ENCODE assay signal across 23 mouse cellular contexts in the genomic region with DNA sequence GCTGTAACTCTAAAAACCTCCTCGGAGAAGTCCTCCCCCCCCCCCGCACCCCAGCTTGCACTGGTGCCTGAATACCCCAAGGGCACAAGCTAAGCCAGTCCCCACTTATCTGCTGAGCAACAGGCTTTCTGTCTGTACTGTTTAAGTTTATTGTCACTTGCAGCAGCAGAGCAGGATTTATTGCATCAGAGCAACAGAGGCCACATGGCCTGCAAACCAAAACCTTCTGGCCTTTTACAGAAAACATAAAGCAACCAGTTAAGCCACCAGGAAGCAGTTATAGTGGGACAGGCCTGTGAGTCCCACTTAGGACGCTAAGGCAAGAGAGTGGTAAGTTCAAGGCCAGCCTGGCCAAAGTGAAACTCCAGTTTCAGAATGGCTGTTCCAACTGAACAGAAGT. TPM values are rescaled to one million over a fixed set of nuclear protein-coding genes. Genes with fewer than 3 reads are reported as not detected.
DNase-seq lines count a peak whose midpoint lies in the region; ATAC-seq lines count a peak whose summit lies in the region.
"Had no signal": no experiment of that assay in that cellular context is flagged by ENCODE, and none has a peak within 500 bp of the region (broad histone marks: within the 10 kb centered on the region; RNA-seq: fewer than 3 reads in every experiment).

No protein-coding gene starts in this region.

- peak; percentile 27 to 70 for DNase-seq in adrenal gland, adult (ENCODE audit: inconsistent age in 2 of 2, low spot score in 1 of 2)
- DNase-seq in adrenal gland, postnatal 4 days (ENCODE audit: low spot score in 2 of 2): no peak
- DNase-seq in 3T3-L1 (ENCODE audit: low read depth, low spot score): peak; percentile 27
- DNase-seq in adrenal gland, postnatal 36 days: peak; percentile 8 to 22
- peak; percentile 63 for DNase-seq in limb, embryonic 11.5 days (ENCODE audit: low spot score)
- no peak for DNase-seq in right cerebral cortex, postnatal 36 days (ENCODE audit: low spot score in 2 of 2)
- no peak for DNase-seq in hindbrain, embryonic 10.5 days (ENCODE audit: low spot score)
- no peak for DNase-seq in midbrain, embryonic 11.5 days (ENCODE audit: low spot score, missing footprints)
- DNase-seq: cerebellum, adult 18-20 months; cerebellum, postnatal 25 days; forebrain, postnatal 0 days; gastrocnemius, postnatal 10 days; heart, adult 11 months; heart, postnatal 14 days; lung, adult 2 months; lung, postnatal 36 days; right cerebral cortex, adult 18-20 months; thymus, postnatal 14 days had no signal

- 0 out of 2 replicates have a peak, but pooled peaks have one; percentile 39 for ATAC-seq in limb, embryonic 11.5 days (ENCODE audit: insufficient number of reproducible peaks, low FRiP score, low TSS enrichment, low read depth)
- no peak for ATAC-seq in midbrain, embryonic 11.5 days (ENCODE audit: low FRiP score)
- ATAC-seq: CD4-positive, CD25-positive, alpha-beta regulatory T cell, adult 4 months; forebrain, postnatal 0 days; intestine, embryonic 16.5 days had no signal

- no peak overlapping the region for H3K4me3 ChIP-seq in limb, embryonic 11.5 days (ENCODE audit: low read depth, low read length)
- H3K4me3 ChIP-seq in hindbrain, embryonic 10.5 days: no peak overlapping the region
- H3K4me3 ChIP-seq in midbrain, embryonic 11.5 days (ENCODE audit: low read depth, low read length): no peak overlapping the region
- H3K4me3 ChIP-seq: heart, embryonic 12.5 days; midbrain, embryonic 10.5 days had no signal

- H3K9ac ChIP-seq in limb, embryonic 11.5 days (ENCODE audit: low read length): no peak overlapping the region
- H3K9ac ChIP-seq in midbrain, embryonic 11.5 days (ENCODE audit: low read length): no peak overlapping the region
- H3K9ac ChIP-seq: forebrain, postnatal 0 days; heart, embryonic 12.5 days; hindbrain, embryonic 14.5 days had no signal

- no peak overlapping the region for H3K4me2 ChIP-seq in limb, embryonic 11.5 days (ENCODE audit: low read depth, severe bottlenecking)
- no peak overlapping the region for H3K4me2 ChIP-seq in midbrain, embryonic 11.5 days
- H3K4me2 ChIP-seq: heart, embryonic 12.5 days; hindbrain, embryonic 14.5 days had no signal

- 11% methylated on average over 3 of the region's 3 CpGs for WGBS in limb, embryonic 11.5 days
- 70% methylated on average over 3 of the region's 3 CpGs for WGBS in hindbrain, embryonic 10.5 days
- WGBS in midbrain, embryonic 11.5 days: 66% methylated on average over 3 of the region's 3 CpGs

- no peaks in the 10 kb centered on the region for H3K27me3 ChIP-seq in limb, embryonic 11.5 days (ENCODE audit: control insufficient read depth, insufficient read depth, low read length)
- H3K27me3 ChIP-seq in hindbrain, embryonic 10.5 days (ENCODE audit: insufficient read depth, poor library complexity, severe bottlenecking): no peaks in the 10 kb centered on the region
- H3K27me3 ChIP-seq in midbrain, embryonic 11.5 days (ENCODE audit: control insufficient read depth, insufficient read depth, low read length): no peaks in the 10 kb centered on the region
- H3K27me3 ChIP-seq: heart, embryonic 12.5 days had no signal

- peak overlapping the region; percentile 10; the same call in 1 of the 2 replicates for H3K27ac ChIP-seq in limb, embryonic 11.5 days (replicated peaks; ENCODE audit: low read depth, low read length)
- no peak overlapping the region for H3K27ac ChIP-seq in hindbrain, embryonic 10.5 days
- H3K27ac ChIP-seq in midbrain, embryonic 11.5 days (ENCODE audit: low read depth, low read length): no peak overlapping the region
- H3K27ac ChIP-seq: hindbrain, embryonic 14.5 days; midbrain, embryonic 10.5 days had no signal

- H3K36me3 ChIP-seq in limb, embryonic 11.5 days (ENCODE audit: control insufficient read depth, insufficient read depth, low read length): no peaks in the 10 kb centered on the region
- no peaks in the 10 kb centered on the region for H3K36me3 ChIP-seq in hindbrain, embryonic 10.5 days
- H3K36me3 ChIP-seq in midbrain, embryonic 11.5 days (ENCODE audit: control insufficient read depth, insufficient read depth, low read length): no peaks in the 10 kb centered on the region
- H3K36me3 ChIP-seq: heart, embryonic 12.5 days; midbrain, embryonic 10.5 days had no signal

- no peaks in the 10 kb centered on the region for H3K4me1 ChIP-seq in limb, embryonic 11.5 days (ENCODE audit: control insufficient read depth, insufficient read depth, low read length)
- no peaks in the 10 kb centered on the region for H3K4me1 ChIP-seq in hindbrain, embryonic 10.5 days (replicated peaks)
- no peaks in the 10 kb centered on the region for H3K4me1 ChIP-seq in midbrain, embryonic 11.5 days (ENCODE audit: control insufficient read depth, insufficient read depth, low read length)
- H3K4me1 ChIP-seq: midbrain, embryonic 10.5 days had no signal

- no peaks in the 10 kb centered on the region; the same call in 1 of the 2 replicates for H3K9me3 ChIP-seq in limb, embryonic 11.5 days (ENCODE audit: control insufficient read depth, low read length)
- H3K9me3 ChIP-seq in hindbrain, embryonic 10.5 days: no peaks in the 10 kb centered on the region
- H3K9me3 ChIP-seq in midbrain, embryonic 11.5 days (ENCODE audit: control insufficient read depth, low read length): no peaks in the 10 kb centered on the region
- H3K9me3 ChIP-seq: midbrain, embryonic 10.5 days had no signal

RNA-seq across cellular contexts. Expression of gene Ccdc130, which starts 38.2 kb away (rescaled TPM):
- 10 to 100 TPM; 20.8 to 22.4 TPM for total RNA-seq in adrenal gland, postnatal 4 days (2021)
- total RNA-seq in adrenal gland, postnatal 36 days (2021): 10 to 100 TPM; 20.2 to 23.0 TPM
- polyA plus RNA-seq in limb, embryonic 11.5 days (2014; fragmentation: Nextera tagmentation; extraction: Ambion mirVana): 19.9 and 21.6 TPM in 2 replicates
- 22.2 and 27.2 TPM in 2 replicates for polyA plus RNA-seq in hindbrain, embryonic 10.5 days (2016; fragmentation: Nextera tagmentation; extraction: Ambion mirVana)
- polyA plus RNA-seq in midbrain, embryonic 11.5 days (2014; fragmentation: Nextera tagmentation; extraction: Ambion mirVana): 22.2 and 23.3 TPM in 2 replicates

RNA-seq across cellular contexts. Expression of gene Mri1, which starts 51.2 kb away (rescaled TPM):
- total RNA-seq in adrenal gland, postnatal 4 days (2021): 10 to 100 TPM; 41.0 to 45.0 TPM
- 10 to 100 TPM; 29.0 to 45.3 TPM for total RNA-seq in adrenal gland, postnatal 36 days (2021)
- 56.0 and 61.4 TPM in 2 replicates for polyA plus RNA-seq in limb, embryonic 11.5 days (2014; fragmentation: Nextera tagmentation; extraction: Ambion mirVana)
- polyA plus RNA-seq in hindbrain, embryonic 10.5 days (2016; fragmentation: Nextera tagmentation; extraction: Ambion mirVana): 65.3 and 72.1 TPM in 2 replicates
- polyA plus RNA-seq in midbrain, embryonic 11.5 days (2014; fragmentation: Nextera tagmentation; extraction: Ambion mirVana): 47.2 and 52.4 TPM in 2 replicates

RNA-seq across cellular contexts. Expression of gene D8Ertd738e, which starts 58.9 kb away (rescaled TPM):
- total RNA-seq in adrenal gland, postnatal 4 days (2021): 100 to 1,000 TPM; 184 to 189 TPM
- total RNA-seq in adrenal gland, postnatal 36 days (2021): 100 to 1,000 TPM; 267 to 283 TPM
- 361 and 375 TPM in 2 replicates for polyA plus RNA-seq in limb, embryonic 11.5 days (2014; fragmentation: Nextera tagmentation; extraction: Ambion mirVana)
- polyA plus RNA-seq in hindbrain, embryonic 10.5 days (2016; fragmentation: Nextera tagmentation; extraction: Ambion mirVana): 386 TPM in 2 replicates
- polyA plus RNA-seq in midbrain, embryonic 11.5 days (2014; fragmentation: Nextera tagmentation; extraction: Ambion mirVana): 281 and 304 TPM in 2 replicates

Comparison
In these comparisons a context has a peak if more than half of its experiments do, and no peak if none do; other contexts are left out.
1. DNase-seq: peak in adrenal gland, adult (2 of 2), 3T3-L1 (single experiment), adrenal gland, postnatal 36 days (2 of 2) and limb, embryonic 11.5 days (single experiment); none in adrenal gland, postnatal 4 days (0 of 2), right cerebral cortex, postnatal 36 days (0 of 2), hindbrain, embryonic 10.5 days (single experiment) and midbrain, embryonic 11.5 days (single experiment).